Mouse (Mus musculus): Measurements from ENCODE around the gene Kirrel2.

The Kirrel2 gene

GRCm38 (mm10) chr7:30453327-30453726 is 4.2 kb downstream of the Kirrel2 start:
- no peak for DNase-seq (ENCODE audit: extremely low read depth, low read depth, low spot score)

GRCm38 (mm10) chr7:30450241-30450640 is 7.2 kb downstream of the Kirrel2 start:
- no peak for DNase-seq (ENCODE audit: extremely low read depth, low read depth, low spot score)

DNA sequence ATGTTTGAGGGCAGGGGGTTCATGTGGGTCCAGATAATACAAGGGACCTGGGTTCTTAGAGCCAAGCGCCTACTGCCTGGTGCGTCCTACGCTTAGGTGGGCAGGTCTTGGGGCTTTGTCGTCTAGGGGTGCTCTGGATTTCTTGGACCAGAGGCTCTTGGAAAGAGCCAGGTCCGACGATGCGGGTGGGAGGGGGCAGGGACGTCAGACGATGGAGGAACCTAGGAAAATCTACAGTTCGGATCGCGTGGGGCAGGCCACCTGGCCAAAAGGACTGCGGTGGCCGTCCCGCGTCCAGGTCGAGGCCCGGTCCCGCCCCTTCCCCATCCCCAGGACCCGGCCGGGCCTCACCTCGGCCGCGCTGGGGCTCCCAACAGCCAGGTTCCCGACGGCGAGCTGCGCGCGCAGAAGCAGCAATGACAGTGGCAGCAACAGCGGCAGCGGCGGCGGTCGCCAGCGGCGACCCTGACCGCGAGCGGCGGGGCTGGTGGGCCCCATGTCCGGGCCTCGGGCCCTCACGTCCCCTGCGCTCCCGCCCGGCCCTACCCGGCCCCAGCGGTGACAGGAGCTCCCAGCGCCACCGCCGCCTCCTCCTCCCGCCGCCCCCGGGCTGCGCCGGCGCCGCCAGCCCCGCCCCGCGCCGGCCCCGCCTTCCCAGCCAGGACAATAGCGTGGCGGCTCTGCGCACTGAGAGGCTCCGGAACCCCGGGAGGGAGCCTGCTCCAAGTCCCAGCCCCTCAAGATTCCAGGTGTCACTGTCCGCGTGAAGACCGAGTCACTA is 12.3 kb downstream of the Kirrel2 start, which contains the start of gene Aplp1:
Gene Aplp1 (minus strand): TSS at position 565 of the 781 bp plus-strand sequence.
- DNase-seq (ENCODE audit: extremely low read depth, low read depth, low spot score) = no peak

GRCm38 (mm10) chr7:30444154-30444970 is 13.1 kb downstream of the Kirrel2 start:
- DNase-seq (ENCODE audit: extremely low read depth, low read depth, low spot score) = no peak

DNA sequence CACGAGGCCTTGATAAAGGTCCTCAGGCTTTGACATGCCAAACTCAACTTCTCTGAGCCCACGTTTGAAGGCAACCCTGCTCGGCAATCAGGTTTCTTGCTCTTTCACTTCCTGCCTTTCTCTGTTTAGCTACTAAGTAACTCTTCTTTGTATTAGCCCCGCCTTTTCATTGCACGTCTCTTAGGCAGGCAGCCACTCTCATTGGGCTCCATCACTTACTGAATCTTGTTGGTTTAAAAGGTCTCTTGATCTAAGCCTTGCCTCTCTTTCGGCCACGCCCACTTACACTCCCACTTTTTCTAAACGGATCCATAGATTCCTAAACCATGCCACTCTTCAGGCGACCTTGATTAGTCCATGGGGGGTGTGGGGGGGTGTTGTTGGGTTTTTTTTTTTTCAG is 13.8 kb downstream of the Kirrel2 start:
- DNase-seq (ENCODE audit: extremely low read depth, low read depth, low spot score) = no peak

GRCm38 (mm10) chr7:30440697-30441096 is 16.8 kb downstream of the Kirrel2 start:
- no peak for DNase-seq (ENCODE audit: extremely low read depth, low read depth, low spot score)

GRCm38 (mm10) chr7:30439734-30440133 is 17.8 kb downstream of the Kirrel2 start:
- no peak for DNase-seq (ENCODE audit: extremely low read depth, low read depth, low spot score)

DNA sequence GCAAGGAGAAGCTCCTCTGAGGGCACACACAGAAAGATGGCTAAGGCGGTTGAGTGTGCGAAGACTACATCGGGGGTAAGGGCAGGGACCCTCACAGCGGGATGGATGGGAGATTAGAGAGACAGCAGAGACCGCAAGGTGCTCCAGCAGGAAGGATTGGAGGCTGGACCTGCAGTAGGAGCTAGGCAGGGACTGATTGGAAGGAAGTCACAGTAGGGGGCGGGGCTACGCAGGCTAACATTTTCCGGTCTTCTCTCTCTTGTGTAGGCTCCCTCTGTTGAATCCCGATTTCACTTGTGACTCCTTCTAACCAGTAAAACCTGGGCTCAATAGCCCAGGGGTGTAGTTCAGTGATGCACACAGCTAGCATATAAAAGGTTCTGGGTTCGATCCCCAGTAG is 20.6 kb downstream of the Kirrel2 start:
- DNase-seq (ENCODE audit: extremely low read depth, low read depth, low spot score) = no peak

- DNase-seq (ENCODE audit: extremely low read depth, low read depth, low spot score) = no peak
Observed at GRCm38 (mm10) chr7:30435156-30435555, 22.3 kb downstream of the Kirrel2 start.

GRCm38 (mm10) chr7:30434701-30435100 is 22.8 kb downstream of the Kirrel2 start:
- DNase-seq (ENCODE audit: extremely low read depth, low read depth, low spot score) = no peak

GRCm38 (mm10) chr7:30434238-30434637 is 23.3 kb downstream of the Kirrel2 start:
- DNase-seq (ENCODE audit: extremely low read depth, low read depth, low spot score) = no peak

DNA sequence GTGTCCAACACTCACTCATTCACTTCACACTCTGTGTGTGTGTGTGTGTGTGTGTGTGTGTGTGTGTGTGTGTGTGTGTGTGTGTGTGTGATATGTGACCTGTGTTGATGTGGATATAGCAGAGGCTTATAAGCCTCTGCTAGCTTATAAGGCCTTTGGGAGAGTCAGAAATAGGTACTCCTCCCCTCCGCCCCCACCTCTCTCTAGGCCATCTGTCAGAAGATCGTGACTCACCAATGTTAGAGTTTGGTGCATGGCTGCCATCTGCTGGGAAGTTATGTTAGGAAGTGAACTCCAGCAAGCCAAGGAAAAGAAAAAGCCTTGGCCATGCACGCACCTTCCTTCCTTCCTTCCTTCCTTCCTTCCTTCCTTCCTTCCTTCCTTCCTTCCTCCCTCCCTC is 25.7 kb downstream of the Kirrel2 start:
- no peak for DNase-seq (ENCODE audit: extremely low read depth, low read depth, low spot score)

DNA sequence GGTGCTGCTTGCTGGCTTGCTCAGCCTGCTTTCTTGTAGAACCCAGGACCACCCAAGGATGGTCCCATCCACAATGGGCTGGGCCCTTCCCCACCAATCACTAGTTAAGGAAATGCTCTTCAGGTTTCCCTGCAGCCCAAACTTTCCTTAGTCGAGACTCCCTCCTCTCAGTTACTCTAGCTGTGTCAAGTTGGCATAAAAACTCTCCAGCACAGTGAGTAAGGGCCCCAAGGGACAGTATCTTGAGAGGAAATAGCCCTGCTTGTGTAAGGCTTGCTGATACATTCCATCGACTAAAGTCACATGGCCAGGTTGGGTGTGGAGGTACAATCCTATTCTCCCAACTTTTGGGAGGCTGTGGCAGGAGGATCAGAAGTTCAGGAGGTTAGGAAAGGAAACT is 27.3 kb downstream of the Kirrel2 start:
- DNase-seq (ENCODE audit: extremely low read depth, low read depth, low spot score) = no peak

- DNase-seq (ENCODE audit: extremely low read depth, low read depth, low spot score) = no peak
Observed at GRCm38 (mm10) chr7:30429327-30429726, 28.2 kb downstream of the Kirrel2 start.

DNA sequence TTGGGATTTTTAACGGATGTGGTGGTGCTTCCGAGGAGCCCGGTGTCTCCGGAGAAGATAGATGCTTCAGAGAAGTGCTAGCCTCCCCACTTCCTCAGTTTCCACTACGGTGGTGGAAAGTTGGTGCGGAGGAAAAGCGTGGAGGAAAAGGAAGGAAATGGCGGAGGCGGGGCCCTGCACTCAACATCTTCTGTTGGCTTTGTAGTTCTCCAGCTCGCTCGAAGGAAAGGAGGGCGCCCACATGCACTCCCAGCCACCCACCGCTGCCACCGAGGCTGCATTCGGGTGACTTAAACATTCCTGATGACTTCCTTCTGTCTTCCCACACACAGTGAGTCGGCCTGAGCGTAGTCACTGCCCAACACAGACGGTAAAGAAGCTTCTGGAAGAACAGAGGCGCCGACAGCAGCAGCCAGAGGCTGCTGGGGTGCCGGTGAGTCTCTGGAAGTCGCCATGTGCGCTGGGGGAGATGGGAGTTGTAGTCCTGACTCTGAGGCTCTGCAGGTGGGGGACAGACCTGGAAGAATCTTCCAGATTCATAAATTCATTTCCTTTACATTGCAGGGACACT is 34.3 kb downstream of the Kirrel2 start:
- no peak for DNase-seq (ENCODE audit: extremely low read depth, low read depth, low spot score)

- DNase-seq (ENCODE audit: extremely low read depth, low read depth, low spot score) = no peak
Observed at GRCm38 (mm10) chr7:30422560-30422959, 34.9 kb downstream of the Kirrel2 start.

GRCm38 (mm10) chr7:30421890-30422435 is 35.5 kb downstream of the Kirrel2 start:
- no peak for DNase-seq (ENCODE audit: extremely low read depth, low read depth, low spot score)

DNA sequence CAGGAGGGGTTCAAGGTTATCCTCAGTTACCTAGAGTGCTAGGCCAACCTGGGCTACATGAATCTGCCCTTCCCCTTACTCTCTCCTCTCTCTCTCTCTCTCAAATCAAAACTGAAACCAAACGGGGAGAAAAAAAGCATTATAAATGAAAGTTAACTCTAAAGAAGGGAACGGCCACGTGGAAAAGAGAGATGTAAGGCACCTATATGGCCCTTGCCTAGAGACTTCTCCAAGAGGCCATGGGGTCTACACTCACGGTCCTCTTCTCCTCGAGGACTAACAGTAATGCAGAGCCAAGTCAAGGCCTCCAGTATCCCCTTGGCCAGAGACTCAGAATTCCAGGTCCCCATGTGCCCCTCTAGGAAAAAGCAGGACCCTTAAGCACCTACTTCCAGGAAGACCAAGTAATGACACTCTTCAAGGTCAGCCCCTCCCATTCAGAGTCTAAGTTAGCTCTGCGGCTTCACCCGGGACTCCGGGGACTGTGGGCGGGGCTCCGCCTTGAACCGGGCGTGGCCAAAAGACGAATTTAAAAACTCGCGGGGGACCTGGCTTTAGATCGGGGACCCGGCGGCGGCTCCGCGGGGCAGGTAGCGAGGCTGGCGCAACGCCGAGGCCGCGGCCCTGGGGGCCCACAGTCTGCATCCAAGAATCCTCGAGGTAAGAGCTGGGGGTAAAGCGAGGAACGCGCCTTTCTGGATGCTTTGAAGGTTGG is 36.2 kb downstream of the Kirrel2 start, which contains the start of gene Nfkbid:
Gene Nfkbid (plus strand): TSS at position 558 of the 715 bp plus-strand sequence.
- no peak for DNase-seq (ENCODE audit: extremely low read depth, low read depth, low spot score)

DNA sequence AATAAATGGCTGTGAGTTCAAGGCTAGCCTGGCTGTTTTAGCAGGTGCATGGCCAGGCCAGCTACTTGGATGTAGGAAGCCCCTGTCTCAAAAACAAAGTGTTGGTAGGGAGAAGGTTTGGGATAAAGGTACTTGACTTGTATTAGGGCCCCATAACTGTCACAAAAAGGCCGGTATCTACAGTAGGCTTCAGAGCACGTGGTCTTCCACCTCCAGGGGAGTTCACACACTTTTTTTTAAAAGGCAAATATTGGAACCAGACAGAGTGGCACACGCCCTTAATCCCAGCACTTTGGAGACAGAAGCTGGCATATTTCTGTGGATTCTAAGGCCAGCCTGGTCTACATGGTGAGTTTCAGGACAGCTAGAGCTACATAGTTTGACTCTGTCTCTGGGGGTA is 36.8 kb downstream of the Kirrel2 start:
- DNase-seq (ENCODE audit: extremely low read depth, low read depth, low spot score) = no peak

DNA sequence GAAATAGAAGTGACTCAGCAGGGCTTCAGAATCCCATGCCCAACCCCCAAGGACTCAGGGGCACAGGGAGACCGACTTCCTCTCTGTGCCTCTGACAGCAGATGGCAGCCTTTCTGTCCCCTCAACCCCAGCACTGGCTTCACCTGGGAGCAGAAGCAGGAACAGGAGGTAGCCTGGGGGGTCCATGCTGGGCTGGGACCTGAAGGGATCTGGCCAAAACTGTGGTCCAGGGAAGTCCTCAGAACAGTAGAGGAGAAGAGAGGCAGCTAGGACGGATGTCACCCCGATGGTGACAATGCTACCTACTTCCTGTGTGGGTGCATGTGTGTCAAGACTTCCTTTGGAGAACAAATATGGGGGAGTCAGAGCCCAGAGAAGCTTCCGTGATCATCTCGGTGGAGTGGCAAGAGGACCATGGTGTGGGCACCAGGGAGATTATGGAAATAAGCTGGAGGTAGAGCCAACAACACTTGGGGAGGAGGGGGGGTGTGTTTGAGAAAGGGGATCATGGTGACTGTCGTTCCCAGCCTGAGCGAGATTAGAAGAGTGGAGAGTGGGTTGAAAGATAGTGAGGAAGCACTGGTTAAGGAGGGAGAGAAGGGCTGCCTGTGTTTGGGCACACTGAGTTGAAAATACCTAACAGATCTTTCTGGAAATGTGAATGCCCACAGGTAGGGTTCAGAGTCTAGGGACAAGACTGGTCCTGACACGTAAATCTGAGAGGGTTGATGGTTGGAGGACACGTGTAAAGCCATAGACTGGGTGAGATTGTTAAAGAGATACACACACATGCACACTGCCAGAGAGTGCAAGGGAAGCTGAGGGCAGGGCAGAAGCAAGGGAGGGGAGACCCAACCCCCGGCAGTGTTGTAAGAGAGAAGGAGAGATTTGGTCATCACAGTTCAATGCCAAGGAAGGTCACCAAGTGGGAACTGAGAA is 37.7 kb downstream of the Kirrel2 start, which contains the start of gene Hcst:
Gene Hcst (minus strand): TSS at position 294 of the 939 bp plus-strand sequence.
- no peak for DNase-seq (ENCODE audit: extremely low read depth, low read depth, low spot score)

Measured in fat pad, adult 2 months (tissue).